Mouse (Mus musculus): ENCODE results near the gene Ube2l6.

- TF ChIP-seq POLR2A (IDR thresholded peaks at IDR 0.05; ENCODE audit: borderline replicate concordance, control insufficient read depth, low read depth, low read length) (no peak), CTCF (IDR thresholded peaks at IDR 0.05; ENCODE audit: control insufficient read depth, insufficient read depth, low read length) (no peak)
Observed at GRCm38 (mm10) chr2:84837817-84838592, 39.4 kb downstream of the Ube2l6 start.
